Mouse (Mus musculus) midbrain, embryonic 11.5 days (tissue): ENCODE data around the gene Crtc1. TPM values are rescaled to one million over a fixed set of nuclear protein-coding genes. Genes with fewer than 3 reads are reported as not detected.

Experiments used
- ATAC-seq: fragments of 200-750 bp; cut with Nextera tagmentation; 2 replicates; pipeline ENCODE4 v1.8.0; 2017; ENCODE audit warnings: moderate TSS enrichment, moderate library complexity; ENCODE audit not compliant: low FRiP score
- DNase-seq: peaks from one replicate; pipeline ENCODE4 v3.0.0; 2015; ENCODE audit warnings: low spot score; ENCODE audit errors: missing footprints
- H3K27ac ChIP-seq: fragments of 300-500 bp; sonication (generic); 2 replicates; pipeline ENCODE4 v1.5.1; 2014; ENCODE audit warnings: low read depth, low read length
- H3K27me3 ChIP-seq: fragments of 300-500 bp; sonication (generic); 2 replicates; pipeline ENCODE4 v1.6.1; 2014; ENCODE audit warnings: mild to moderate bottlenecking, low read length, moderate library complexity, mixed read lengths; ENCODE audit not compliant: control insufficient read depth, insufficient read depth
- H3K36me3 ChIP-seq: fragments of 300-500 bp; sonication (generic); 2 replicates; pipeline ENCODE4 v1.6.1; 2014; ENCODE audit warnings: mild to moderate bottlenecking, low read length, moderate library complexity, mixed read lengths; ENCODE audit not compliant: control insufficient read depth, insufficient read depth
- H3K4me1 ChIP-seq: fragments of 300-500 bp; sonication (generic); 2 replicates; pipeline ENCODE4 v1.6.1; 2014; ENCODE audit warnings: low read length; ENCODE audit not compliant: control insufficient read depth, insufficient read depth
- H3K4me2 ChIP-seq: fragments of 300-500 bp; sonication (generic); 2 replicates; pipeline ENCODE4 v1.6.1; 2014; ENCODE audit warnings: mild to moderate bottlenecking, moderate library complexity
- H3K4me3 ChIP-seq: fragments of 300-500 bp; sonication (generic); 2 replicates; pipeline ENCODE4 v1.5.1; 2014; ENCODE audit warnings: low read depth, low read length
- H3K9ac ChIP-seq: fragments of 300-500 bp; sonication (generic); 2 replicates; pipeline ENCODE4 v1.6.1; 2014; ENCODE audit warnings: low read length
- H3K9me3 ChIP-seq: fragments of 300-500 bp; sonication (generic); 2 replicates; pipeline ENCODE4 v1.6.1; 2016; ENCODE audit warnings: low read length; ENCODE audit not compliant: control insufficient read depth
- whole genome bisulfite sequencing: fragments of 180-500 bp; shearing (Covaris S2); extraction: QIAGEN DNeasy Blood & Tissue Kit; methylation state at CpG from one replicate; pipeline ENCODE4 v1.1.7; 2014; 5-methylcytosine and 5-hydroxymethylcytosine counted together
- polyA plus RNA-seq: library from polyadenylated mRNA; unstranded; fragments of >200 nt; fragmentation: Nextera tagmentation; extraction: Ambion mirVana; gene quantifications from 2 replicates; pipeline ENCODE4 v1.2.1, GENCODE M21; 2014

The Crtc1 gene
- polyA plus RNA-seq, 1 experiment from 2014 or later, result 11.8 TPM

DNA sequence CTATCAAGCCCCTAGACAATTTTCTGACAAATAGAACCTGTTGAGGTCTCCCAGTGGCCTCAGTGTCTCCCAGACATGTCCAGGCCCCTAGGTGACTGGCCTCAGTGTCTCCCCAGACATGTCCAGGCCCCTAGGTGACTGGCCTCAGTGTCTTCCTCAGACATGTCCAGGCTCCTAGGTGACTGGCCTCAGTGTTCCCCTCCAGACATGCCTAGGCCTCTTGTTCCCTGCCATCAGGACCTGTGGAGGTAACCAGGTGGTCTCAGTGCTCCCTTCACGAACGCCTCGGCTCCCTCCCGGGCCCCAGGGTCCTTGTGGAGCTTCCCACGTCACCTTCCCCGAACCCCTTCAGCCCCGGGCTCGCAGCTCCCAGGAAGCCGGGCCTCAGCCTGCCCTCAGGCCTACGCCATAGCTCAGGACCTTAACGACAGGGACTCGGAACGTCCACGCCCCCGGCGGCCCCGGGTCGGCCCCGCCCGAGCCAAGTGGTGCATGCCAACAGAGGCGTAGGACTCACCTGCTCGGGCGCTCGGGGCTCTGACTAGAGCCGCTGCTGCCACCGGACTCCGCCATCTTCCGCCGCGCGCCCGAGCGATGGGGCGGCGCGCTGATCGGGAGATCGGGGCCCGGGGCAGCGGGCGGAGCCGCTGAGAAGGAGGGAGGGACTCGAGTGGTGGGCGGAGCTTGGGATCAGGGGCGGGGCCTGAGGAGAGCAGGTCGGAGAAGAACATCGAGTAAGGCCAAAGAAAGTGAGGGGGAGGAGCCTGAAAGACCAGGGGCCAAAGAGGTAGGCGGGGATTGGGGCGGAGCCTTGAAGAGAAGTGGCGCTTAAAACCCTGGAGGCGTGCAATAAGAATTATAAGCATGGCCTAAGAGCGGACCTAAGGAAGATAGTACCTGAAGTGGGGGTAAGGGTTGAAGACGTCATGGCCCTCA, 37.2 kb upstream of the Crtc1 start, which contains the start of gene Klhl26:
Klhl26 (minus strand) TSS at position 636 of the 936 bp plus-strand sequence.
- Histone ChIP-seq H3K4me2 (peak within 1 kb of the TSS; percentile 88), H3K36me3 (no peaks in the 10 kb centered on the region), H3K4me1 (peaks cover 8% of the 10 kb centered on the region), H3K9ac (peak within 1 kb of the TSS; percentile 88), H3K9me3 (no peaks in the 10 kb centered on the region), H3K27me3 (peaks cover 3% of the 10 kb centered on the region), H3K27ac (no peak within 1 kb of the TSS), H3K4me3 (peak within 1 kb of the TSS; percentile 57)
- ATAC-seq, result peak; percentile 89
- under 1% methylated on average over 53 of the region's 53 CpGs for WGBS
- peak; percentile 99 for DNase-seq

DNA sequence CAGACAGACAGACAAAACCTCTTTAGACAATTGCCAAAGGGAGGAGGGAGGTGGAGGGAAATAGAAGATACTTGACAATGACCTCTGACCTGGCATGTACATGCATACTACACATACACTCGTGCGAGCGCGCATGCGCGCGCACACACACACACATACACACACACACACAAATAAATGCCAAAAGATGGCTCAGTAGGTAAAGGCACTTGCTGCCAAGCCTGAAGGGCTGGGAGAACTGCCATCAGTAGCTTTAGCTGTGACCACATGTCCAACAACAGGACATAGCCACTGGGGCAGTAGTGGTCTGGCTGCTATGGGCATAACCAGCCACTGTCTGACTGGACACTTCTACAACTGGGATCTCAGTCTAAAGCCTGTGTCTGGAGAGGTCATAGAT, 32.5 kb upstream of the Crtc1 start:
- H3K9ac ChIP-seq, result no peak overlapping the region
- no peaks in the 10 kb centered on the region for H3K36me3 ChIP-seq
- no peak overlapping the region for H3K4me3 ChIP-seq
- H3K9me3 ChIP-seq, result no peaks in the 10 kb centered on the region
- peaks cover 6% of the 10 kb centered on the region for H3K4me1 ChIP-seq
- no peak overlapping the region for H3K4me2 ChIP-seq
- H3K27me3 ChIP-seq, result no peaks in the 10 kb centered on the region
- no peak overlapping the region for H3K27ac ChIP-seq
- ATAC-seq, result no peak
- peak; percentile 57 for DNase-seq
- 98% methylated on average over 7 of the region's 7 CpGs for WGBS

GRCm38 (mm10) chr8:70469938-70470337, 30.6 kb upstream of the Crtc1 start:
- no peak overlapping the region for H3K4me2 ChIP-seq
- no peak overlapping the region for H3K27ac ChIP-seq
- H3K9me3 ChIP-seq, result no peaks in the 10 kb centered on the region
- no peak overlapping the region for H3K4me3 ChIP-seq
- 60% methylated on average over 2 of the region's 2 CpGs for WGBS
- no peaks in the 10 kb centered on the region for H3K4me1 ChIP-seq
- H3K9ac ChIP-seq, result no peak overlapping the region
- ATAC-seq (no peak), DNase-seq (peak; percentile 37)
- no peaks in the 10 kb centered on the region for H3K36me3 ChIP-seq
- no peaks in the 10 kb centered on the region for H3K27me3 ChIP-seq

- Histone ChIP-seq H3K27ac (no peak overlapping the region), H3K27me3 (no peaks in the 10 kb centered on the region), H3K4me1 (no peaks in the 10 kb centered on the region), H3K36me3 (no peaks in the 10 kb centered on the region), H3K9me3 (no peaks in the 10 kb centered on the region), H3K4me2 (no peak overlapping the region), H3K4me3 (no peak overlapping the region), H3K9ac (no peak overlapping the region)
- WGBS, result 60% methylated on average over 10 of the region's 10 CpGs
- peak; percentile 82 for DNase-seq
- ATAC-seq, result no peak
Measured at GRCm38 (mm10) chr8:70469295-70469916, 30.0 kb upstream of the Crtc1 start.

- Histone ChIP-seq H3K27me3 (no peaks in the 10 kb centered on the region), H3K27ac (no peak overlapping the region)
- WGBS, result 90% methylated on average over 4 of the region's 4 CpGs
Measured at GRCm38 (mm10) chr8:70468733-70469132, 29.4 kb upstream of the Crtc1 start.

GRCm38 (mm10) chr8:70467907-70468306, 28.5 kb upstream of the Crtc1 start:
- ATAC-seq, result no peak
- no peak overlapping the region for H3K4me2 ChIP-seq
- H3K27ac ChIP-seq, result no peak overlapping the region
- H3K9me3 ChIP-seq, result no peaks in the 10 kb centered on the region
- no peaks in the 10 kb centered on the region for H3K27me3 ChIP-seq
- no peak overlapping the region for H3K4me3 ChIP-seq
- WGBS, result 88% methylated on average over 1 of the region's 1 CpGs
- H3K9ac ChIP-seq, result no peak overlapping the region
- DNase-seq, result peak; percentile 37
- no peaks in the 10 kb centered on the region for H3K36me3 ChIP-seq
- no peaks in the 10 kb centered on the region for H3K4me1 ChIP-seq

More at GRCm38 (mm10) chr8:70468733-70469132, 29.4 kb upstream of the Crtc1 start:
- DNase-seq, result peak; percentile 80
- Histone ChIP-seq H3K9ac (no peak overlapping the region), H3K9me3 (no peaks in the 10 kb centered on the region), H3K4me2 (no peak overlapping the region), H3K4me1 (no peaks in the 10 kb centered on the region), H3K4me3 (no peak overlapping the region), H3K36me3 (no peaks in the 10 kb centered on the region)
- no peak for ATAC-seq

- ATAC-seq (no peak), DNase-seq (peak; percentile 72)
- H3K4me1 ChIP-seq, result no peaks in the 10 kb centered on the region
- no peaks in the 10 kb centered on the region for H3K36me3 ChIP-seq
- H3K9me3 ChIP-seq, result no peaks in the 10 kb centered on the region
- H3K27me3 ChIP-seq, result no peaks in the 10 kb centered on the region
- 67% methylated on average over 5 of the region's 5 CpGs for WGBS
- H3K9ac ChIP-seq, result no peak overlapping the region
- H3K4me3 ChIP-seq, result no peak overlapping the region
- H3K4me2 ChIP-seq, result no peak overlapping the region
- H3K27ac ChIP-seq, result no peak overlapping the region
Measured at GRCm38 (mm10) chr8:70467229-70467725, 27.9 kb upstream of the Crtc1 start.

GRCm38 (mm10) chr8:70466771-70467170, 27.4 kb upstream of the Crtc1 start:
- H3K36me3 ChIP-seq, result no peaks in the 10 kb centered on the region
- no peaks in the 10 kb centered on the region for H3K9me3 ChIP-seq
- no peak overlapping the region for H3K4me3 ChIP-seq
- DNase-seq (peak; percentile 14), ATAC-seq (no peak)
- no peaks in the 10 kb centered on the region for H3K4me1 ChIP-seq
- H3K9ac ChIP-seq, result no peak overlapping the region
- H3K4me2 ChIP-seq, result no peak overlapping the region
- no peaks in the 10 kb centered on the region for H3K27me3 ChIP-seq
- H3K27ac ChIP-seq, result no peak overlapping the region
- 75% methylated on average over 11 of the region's 11 CpGs for WGBS

DNA sequence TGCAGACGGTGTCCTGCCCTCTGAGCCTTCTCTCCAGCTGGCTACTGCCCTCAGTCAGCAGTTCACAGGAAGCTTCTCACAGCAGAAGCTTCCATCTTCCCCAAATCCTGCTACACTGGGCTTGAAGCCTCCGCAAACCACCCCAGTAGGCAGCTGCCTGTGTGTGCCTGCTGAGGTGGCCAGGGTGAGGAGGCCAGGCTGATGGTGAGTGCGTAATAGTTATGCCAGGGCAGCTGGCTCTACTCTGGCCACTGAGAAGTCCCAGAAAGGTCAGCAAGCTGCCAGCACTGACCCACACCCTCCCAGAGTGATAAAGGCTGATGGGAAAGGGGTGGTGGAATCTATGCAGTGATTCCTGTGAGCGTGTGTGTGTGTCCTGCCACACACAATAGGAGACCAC, 26.9 kb upstream of the Crtc1 start:
- Histone ChIP-seq H3K27ac (no peak overlapping the region), H3K4me2 (no peak overlapping the region), H3K4me1 (no peaks in the 10 kb centered on the region), H3K9me3 (no peaks in the 10 kb centered on the region), H3K9ac (no peak overlapping the region), H3K4me3 (no peak overlapping the region), H3K27me3 (no peaks in the 10 kb centered on the region), H3K36me3 (no peaks in the 10 kb centered on the region)
- peak; percentile 53 for DNase-seq
- 81% methylated on average over 4 of the region's 4 CpGs for WGBS
- ATAC-seq, result no peak
